Mouse (Mus musculus) small intestine, adult 2 months (tissue): ENCODE measurements at regions not wholly inside any gene's neighbourhood (a gene's known extent, or its start where the extent isn't known, plus 50 kb on each side); places are given as distances from the start of the nearest gene placed in this dataset.

ENCODE experiments used
- CTCF ChIP-seq: fragments of 200-500 bp; IDR thresholded peaks from 2 replicates; pipeline ENCODE4 v1.5.1; 2012; ENCODE audit warnings: low read depth, mild to moderate bottlenecking, control low read depth, inconsistent platforms, low read length, moderate library complexity, mixed read lengths; ENCODE audit not compliant: insufficient replicate concordance, insufficient read length; ENCODE audit errors: extremely low read depth
- POLR2A ChIP-seq: fragments of 200-500 bp; IDR thresholded peaks from 2 replicates; pipeline ENCODE4 v1.6.1; 2012; ENCODE audit warnings: low read depth, mild to moderate bottlenecking, control low read depth, inconsistent platforms, low read length, moderate library complexity

- TF ChIP-seq CTCF (no peak), POLR2A (no peak)
These were observed 69.1 kb upstream of the Pced1b start for GRCm38 (mm10) chr15:97177806-97178205.
